Mouse (Mus musculus) cerebellum, postnatal 10 days (tissue): ENCODE results near the gene Fam155a.

Experiments used
- DNase-seq, 2 experiments: peaks; one replicate each; pipeline ENCODE4 v3.0.0; 2021; ENCODE audit warnings: mixed read lengths in 2 of 2

Fam155a gene

GRCm38 (mm10) chr8:9252991-9253390 lies 518.0 kb downstream of the Fam155a start:
- DNase-seq: no peak

GRCm38 (mm10) chr8:9248109-9248821 lies 522.7 kb downstream of the Fam155a start:
- no peak for DNase-seq

- peak; percentile 87 to 90 for DNase-seq
These were observed 525.0 kb downstream of the Fam155a start for GRCm38 (mm10) chr8:9245994-9246393.

- no peak for DNase-seq
These were observed 530.0 kb downstream of the Fam155a start for GRCm38 (mm10) chr8:9240996-9241395.

- peak; percentile 33 to 34 for DNase-seq
These were observed 531.2 kb downstream of the Fam155a start for GRCm38 (mm10) chr8:9239741-9240140.

- no peak for DNase-seq
These were observed 532.0 kb downstream of the Fam155a start for GRCm38 (mm10) chr8:9238974-9239373.

GRCm38 (mm10) chr8:9233326-9233919 lies 537.5 kb downstream of the Fam155a start:
- DNase-seq: peak; percentile 98 to 99

- peak; percentile 79 to 81 for DNase-seq
These were observed 543.0 kb downstream of the Fam155a start for GRCm38 (mm10) chr8:9227779-9228464.

GRCm38 (mm10) chr8:9226767-9227166 lies 544.2 kb downstream of the Fam155a start:
- DNase-seq: no peak

GRCm38 (mm10) chr8:9211751-9212150 lies 559.2 kb downstream of the Fam155a start:
- DNase-seq: no peak

- no peak for DNase-seq
These were observed 563.4 kb downstream of the Fam155a start for GRCm38 (mm10) chr8:9207505-9208051.

GRCm38 (mm10) chr8:9204345-9205067 lies 566.5 kb downstream of the Fam155a start:
- no peak for DNase-seq

GRCm38 (mm10) chr8:9200099-9200498 lies 570.9 kb downstream of the Fam155a start:
- no peak for DNase-seq

GRCm38 (mm10) chr8:9191682-9192081 lies 579.3 kb downstream of the Fam155a start:
- no peak for DNase-seq

GRCm38 (mm10) chr8:9188616-9189015 lies 582.3 kb downstream of the Fam155a start:
- peak; percentile 26 to 41 for DNase-seq

GRCm38 (mm10) chr8:9185200-9185599 lies 585.8 kb downstream of the Fam155a start:
- no peak for DNase-seq

- peak in 1 of 2 experiments; percentile 8 for DNase-seq
These were observed 588.5 kb downstream of the Fam155a start for GRCm38 (mm10) chr8:9182461-9182860.

- DNase-seq: no peak
These were observed 590.2 kb downstream of the Fam155a start for GRCm38 (mm10) chr8:9180686-9181315.

- DNase-seq: no peak
These were observed 594.0 kb downstream of the Fam155a start for GRCm38 (mm10) chr8:9176974-9177373.

GRCm38 (mm10) chr8:9174865-9175565 lies 595.9 kb downstream of the Fam155a start:
- peak; percentile 84 to 90 for DNase-seq

- DNase-seq: no peak
These were observed 599.1 kb downstream of the Fam155a start for GRCm38 (mm10) chr8:9171848-9172247.

GRCm38 (mm10) chr8:9167995-9168394 lies 603.0 kb downstream of the Fam155a start:
- DNase-seq: no peak
